Mouse (Mus musculus) E14TG2a.4 (cell line): Measurements from ENCODE around the gene Adamtsl2.
A peak's percentile ranks its signal among the peaks of the same experiment; 100 is the strongest.

ENCODE experiments used
- H3K27me3 ChIP-seq: 2 replicates; pipeline ENCODE4 v1.6.1; 2014; ENCODE audit warnings: low read length, control low read depth; ENCODE audit not compliant: insufficient read depth
- H3K36me3 ChIP-seq: 2 replicates; pipeline ENCODE4 v1.6.1; 2014; ENCODE audit warnings: low read length, control low read depth; ENCODE audit not compliant: insufficient read depth
- H3K4me1 ChIP-seq: replicated peaks from 2 replicates; pipeline ENCODE4 v1.6.1; 2014; ENCODE audit warnings: low read depth, low read length, control low read depth
- H3K4me3 ChIP-seq: replicated peaks from 2 replicates; pipeline ENCODE4 v1.5.1; 2014; ENCODE audit warnings: mild to moderate bottlenecking, low read length
- H3K9me3 ChIP-seq: 2 replicates; pipeline ENCODE4 v1.6.1; 2014; ENCODE audit warnings: low read length, control low read depth
- CTCF ChIP-seq: conservative IDR thresholded peaks from 2 replicates; pipeline ENCODE4 v1.5.1; 2014; ENCODE audit warnings: low read length
- NANOG ChIP-seq: IDR thresholded peaks from 2 replicates; pipeline ENCODE4 v1.6.1; 2014; ENCODE audit warnings: borderline replicate concordance, low read length, mixed read lengths
- POU5F1 ChIP-seq: IDR thresholded peaks from 2 replicates; pipeline ENCODE4 v1.6.1; 2014; ENCODE audit warnings: low read length, borderline replicate concordance

Gene Adamtsl2

GRCm38 (mm10) chr2:27069646-27070045 lies 9.5 kb upstream of the Adamtsl2 start:
- no peaks in the 10 kb centered on the region for H3K36me3 ChIP-seq
- H3K27me3 ChIP-seq = no peaks in the 10 kb centered on the region
- H3K9me3 ChIP-seq = no peaks in the 10 kb centered on the region
- H3K4me1 ChIP-seq = no peaks in the 10 kb centered on the region
- H3K4me3 ChIP-seq = no peak overlapping the region
- TF ChIP-seq POU5F1 (no peak), CTCF (no peak), NANOG (no peak)

DNA sequence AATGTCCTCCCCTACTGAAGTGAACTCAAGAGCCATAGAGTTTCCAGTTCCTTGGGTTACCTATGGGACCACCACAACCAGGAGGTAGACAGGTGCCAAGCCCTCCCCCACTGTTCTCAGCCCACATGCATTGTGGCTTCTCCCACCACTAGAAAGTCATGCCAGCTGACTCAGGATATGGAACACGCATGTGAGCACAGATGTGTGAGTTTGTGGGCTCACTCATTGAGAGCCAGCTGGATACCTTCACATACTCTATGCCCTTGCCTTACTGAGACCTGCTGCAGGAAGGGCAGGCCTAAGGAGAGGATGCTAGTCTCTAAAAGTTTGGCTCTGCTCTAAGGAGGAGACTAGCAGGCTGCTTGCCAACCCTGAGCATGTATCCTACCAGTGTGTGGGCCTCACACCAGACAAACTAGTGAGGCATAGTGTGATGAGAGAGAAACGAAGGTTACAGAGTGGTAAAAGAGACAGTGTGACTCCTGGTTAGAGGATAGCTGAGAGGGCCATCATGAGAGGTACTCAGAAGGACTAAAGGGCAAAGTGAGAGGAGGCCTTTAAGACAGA lies 8.8 kb upstream of the Adamtsl2 start:
- no peaks in the 10 kb centered on the region for H3K4me1 ChIP-seq
- no peaks in the 10 kb centered on the region for H3K27me3 ChIP-seq
- TF ChIP-seq NANOG (no peak), CTCF (no peak), POU5F1 (no peak)
- no peaks in the 10 kb centered on the region for H3K36me3 ChIP-seq
- no peak overlapping the region for H3K4me3 ChIP-seq
- no peaks in the 10 kb centered on the region for H3K9me3 ChIP-seq

- H3K4me3 ChIP-seq = no peak overlapping the region
- H3K9me3 ChIP-seq = no peaks in the 10 kb centered on the region
- no peak for TF ChIP-seq NANOG
- TF ChIP-seq CTCF = no peak
- no peak for TF ChIP-seq POU5F1
- no peaks in the 10 kb centered on the region for H3K36me3 ChIP-seq
- H3K27me3 ChIP-seq = no peaks in the 10 kb centered on the region
- no peaks in the 10 kb centered on the region for H3K4me1 ChIP-seq
Measured at GRCm38 (mm10) chr2:27071137-27071536, 8.0 kb upstream of the Adamtsl2 start.

DNA sequence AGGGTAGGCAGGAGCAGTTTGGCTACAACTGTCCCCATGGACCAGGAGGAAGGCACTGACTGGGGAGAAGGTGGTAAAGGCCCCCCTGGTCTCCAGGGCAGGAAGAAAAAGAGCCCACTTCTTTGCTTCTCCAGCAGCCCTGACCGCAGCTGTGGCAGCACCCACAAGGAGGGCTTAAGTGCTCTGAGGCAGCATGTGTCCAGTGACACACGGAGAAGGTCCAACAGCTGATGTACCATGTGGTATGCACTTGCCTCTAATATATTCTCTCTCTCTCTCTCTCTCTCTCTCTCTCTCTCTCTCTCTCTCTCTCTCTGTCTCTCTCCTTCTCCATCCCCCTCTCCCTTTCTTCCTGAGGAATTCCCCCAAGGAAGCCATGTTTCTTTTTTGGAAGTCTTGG lies 7.2 kb upstream of the Adamtsl2 start, which contains the start of gene Mymk:
Gene Mymk, minus strand, starts transcription at position 202 of the 400 bp plus-strand sequence.
- no peaks in the 10 kb centered on the region for H3K36me3 ChIP-seq

DNA sequence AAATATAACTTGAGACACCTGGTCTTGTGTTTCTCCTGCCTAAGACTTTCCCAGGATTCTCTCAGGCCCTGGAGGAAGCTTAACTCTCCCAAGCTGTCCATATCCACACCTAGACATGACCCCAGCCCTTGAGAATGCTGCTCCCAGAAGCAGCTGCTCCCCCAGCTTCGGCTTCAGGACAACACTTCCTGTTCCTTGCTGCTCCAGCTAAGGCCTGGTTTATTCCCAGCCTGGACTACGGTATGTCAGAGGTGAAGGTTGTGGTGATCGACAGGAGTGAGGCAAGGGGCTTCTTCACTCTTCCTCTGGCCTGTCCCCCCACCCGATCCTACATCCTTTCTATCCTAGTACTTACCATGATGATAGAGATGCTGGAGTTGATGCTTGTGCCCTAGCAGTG lies 5.8 kb upstream of the Adamtsl2 start:
- TF ChIP-seq CTCF = no peak
- no peak for TF ChIP-seq NANOG
- TF ChIP-seq POU5F1 = no peak
- Histone ChIP-seq H3K9me3 (no peaks in the 10 kb centered on the region), H3K27me3 (no peaks in the 10 kb centered on the region), H3K4me3 (no peak overlapping the region), H3K36me3 (no peaks in the 10 kb centered on the region), H3K4me1 (no peaks in the 10 kb centered on the region)

More for the DNA sequence above, 7.2 kb upstream of the Adamtsl2 start, which contains the start of gene Mymk:
- no peak within 1 kb of the TSS for H3K4me3 ChIP-seq
- no peaks in the 10 kb centered on the region for H3K9me3 ChIP-seq
- no peaks in the 10 kb centered on the region for H3K27me3 ChIP-seq
- H3K4me1 ChIP-seq = no peaks in the 10 kb centered on the region
- TF ChIP-seq CTCF = no peak
- TF ChIP-seq POU5F1 = no peak
- no peak for TF ChIP-seq NANOG

- Histone ChIP-seq H3K4me3 (no peak overlapping the region), H3K27me3 (peaks cover 8% of the 10 kb centered on the region), H3K9me3 (no peaks in the 10 kb centered on the region), H3K4me1 (peaks cover 7% of the 10 kb centered on the region; the same call in 1 of the 2 replicates), H3K36me3 (no peaks in the 10 kb centered on the region)
- TF ChIP-seq NANOG (no peak), POU5F1 (no peak), CTCF (no peak)
Measured at GRCm38 (mm10) chr2:27074804-27075203, 4.4 kb upstream of the Adamtsl2 start.

GRCm38 (mm10) chr2:27075485-27075884 lies 3.7 kb upstream of the Adamtsl2 start:
- Histone ChIP-seq H3K4me3 (no peak overlapping the region), H3K36me3 (no peaks in the 10 kb centered on the region), H3K27me3 (peaks cover 9% of the 10 kb centered on the region), H3K4me1 (peaks cover 7% of the 10 kb centered on the region; the same call in 1 of the 2 replicates), H3K9me3 (no peaks in the 10 kb centered on the region)
- TF ChIP-seq NANOG (no peak), CTCF (peak; percentile 28; the same call in 1 of the 2 replicates), POU5F1 (no peak)

DNA sequence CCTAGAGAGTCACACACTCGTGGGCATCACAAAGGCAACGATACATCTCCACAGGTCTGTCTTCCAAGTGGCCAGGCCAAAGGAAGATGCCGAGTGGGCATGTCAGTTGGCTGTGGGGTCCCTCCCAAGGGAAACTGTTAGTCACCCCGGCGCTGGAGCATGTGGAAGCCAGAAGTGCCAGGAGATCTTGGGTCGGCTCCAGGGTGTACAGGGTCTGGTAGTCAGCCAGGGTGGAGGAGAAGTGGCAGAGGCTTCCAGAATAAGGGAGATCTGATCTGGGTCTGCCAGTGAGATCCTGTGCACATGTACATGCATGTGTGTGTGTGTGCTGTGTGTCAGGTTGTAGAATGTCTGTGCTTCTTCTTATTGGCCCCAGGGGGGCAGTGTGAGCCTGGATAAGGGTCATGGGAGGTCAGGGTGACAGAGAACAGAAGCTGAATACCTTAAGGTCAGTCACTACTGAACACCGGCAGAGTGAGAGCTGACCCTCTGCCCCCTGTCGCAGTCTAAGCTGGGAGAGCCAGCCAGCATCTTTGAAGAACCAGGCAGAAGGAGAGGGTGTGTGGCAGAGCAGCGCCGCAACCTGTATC lies 1.4 kb upstream of the Adamtsl2 start:
- H3K4me3 ChIP-seq = no peak overlapping the region
- H3K9me3 ChIP-seq = no peaks in the 10 kb centered on the region
- H3K27me3 ChIP-seq = peaks cover 12% of the 10 kb centered on the region
- no peak for TF ChIP-seq CTCF
- no peak for TF ChIP-seq POU5F1
- no peak for TF ChIP-seq NANOG
- no peaks in the 10 kb centered on the region for H3K36me3 ChIP-seq
- H3K4me1 ChIP-seq = peaks cover 7% of the 10 kb centered on the region; the same call in 1 of the 2 replicates

- no peaks in the 10 kb centered on the region for H3K9me3 ChIP-seq
- no peak for TF ChIP-seq NANOG
- H3K4me1 ChIP-seq = peaks cover 7% of the 10 kb centered on the region; the same call in 1 of the 2 replicates
- peaks cover 12% of the 10 kb centered on the region for H3K27me3 ChIP-seq
- H3K4me3 ChIP-seq = no peak overlapping the region
- H3K36me3 ChIP-seq = no peaks in the 10 kb centered on the region
Measured at GRCm38 (mm10) chr2:27078312-27078711, 867 bp upstream of the Adamtsl2 start.
